Comparison of ENCODE assay signal across 7 mouse cellular contexts in the genomic region with DNA sequence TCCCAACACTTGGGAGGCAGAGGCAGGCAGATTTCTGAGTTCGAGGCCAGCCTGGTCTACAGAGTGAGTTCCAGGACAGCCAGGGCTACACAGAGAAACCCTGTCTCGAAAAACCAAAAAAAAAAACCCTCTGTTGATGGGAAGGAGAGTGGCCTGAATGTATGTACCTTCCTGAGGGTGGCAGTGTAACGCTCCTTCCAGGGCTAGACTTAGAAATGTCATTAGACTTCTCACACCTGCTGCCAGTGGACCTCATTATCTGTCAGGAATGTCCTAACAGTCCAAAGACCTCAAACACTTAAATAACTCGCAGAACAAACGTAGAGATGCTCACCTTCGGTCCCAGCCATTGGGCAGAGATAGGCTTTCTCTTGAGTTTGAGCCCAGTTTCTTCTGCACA. TPM values are rescaled to one million over a fixed set of nuclear protein-coding genes. Genes with fewer than 3 reads are reported as not detected.
DNase-seq lines count a peak whose midpoint lies in the region; ATAC-seq and TF ChIP-seq lines count a peak whose summit lies in the region.
"Not testable (repeated sequence)": the region's sequence is repeated elsewhere in the genome, so short reads cannot be mapped to it uniquely, and the experiment has no call there.

No protein-coding gene starts in this region.

- not testable (repeated sequence) for H3K27me3 ChIP-seq in cerebellum, adult 2 months (ENCODE audit: control insufficient read depth, insufficient read depth, low read length); forebrain, postnatal 0 days (ENCODE audit: insufficient read depth, low read length); hindbrain, postnatal 0 days (ENCODE audit: insufficient read depth, low read length); kidney, postnatal 0 days (ENCODE audit: insufficient read depth, low read length); liver, adult 2 months (ENCODE audit: control insufficient read depth, insufficient read depth, low read length)

- H3K4me3 ChIP-seq in cerebellum, adult 2 months (replicated peaks; ENCODE audit: insufficient read depth, low read depth, low read length); forebrain, postnatal 0 days (ENCODE audit: low read depth, low read length); hindbrain, postnatal 0 days (ENCODE audit: low read length); kidney, postnatal 0 days (replicated peaks; ENCODE audit: low read depth, low read length); liver, adult 2 months (ENCODE audit: insufficient read depth, low read depth, low read length): not testable (repeated sequence)

- DNase-seq in 416B (ENCODE audit: low read depth) = peak; percentile 48
- peak in 1 of 2 experiments; percentile 39 for DNase-seq in cerebellum, adult 2 months
- not testable (repeated sequence) for DNase-seq in forebrain, postnatal 0 days; hindbrain, postnatal 0 days (ENCODE audit: low spot score)
- DNase-seq in kidney, postnatal 0 days (ENCODE audit: low spot score) = peak; percentile 31
- peak; percentile 52 for DNase-seq in liver, adult 2 months (ENCODE audit: extremely low read depth, low read depth, low spot score)

- peaks cover 80% of the 10 kb centered on the region for H3K36me3 ChIP-seq in forebrain, postnatal 0 days (ENCODE audit: insufficient read depth)
- peaks cover 58% of the 10 kb centered on the region for H3K36me3 ChIP-seq in hindbrain, postnatal 0 days (ENCODE audit: insufficient read depth, low read length)
- peaks cover 57% of the 10 kb centered on the region for H3K36me3 ChIP-seq in kidney, postnatal 0 days (ENCODE audit: insufficient read depth, low read length)
- not testable (repeated sequence) for H3K36me3 ChIP-seq in liver, adult 2 months (ENCODE audit: control insufficient read depth, insufficient read depth, low read length)

- TF ChIP-seq POLR2A in cerebellum, adult 2 months (IDR thresholded peaks at IDR 0.05; ENCODE audit: borderline replicate concordance, insufficient read depth, low read length); liver, adult 2 months (IDR thresholded peaks at IDR 0.05; ENCODE audit: extremely low read depth, insufficient read depth, low read length): not testable (repeated sequence)

- not testable (repeated sequence) for ATAC-seq in forebrain, postnatal 0 days; hindbrain, postnatal 0 days; kidney, postnatal 0 days (replicated peaks; ENCODE audit: low FRiP score, low read depth)
- ATAC-seq in megakaryocyte progenitor cell, adult 5-6 weeks (replicated peaks; ENCODE audit: poor library complexity) = peak; percentile 47

- not testable (repeated sequence) for H3K27ac ChIP-seq in cerebellum, adult 2 months (ENCODE audit: insufficient read depth, low read length); forebrain, postnatal 0 days (ENCODE audit: low read depth, low read length); hindbrain, postnatal 0 days; kidney, postnatal 0 days; liver, adult 2 months (replicated peaks; ENCODE audit: insufficient read depth, low read depth, low read length)

- TF ChIP-seq CTCF in cerebellum, adult 2 months (IDR thresholded peaks at IDR 0.05; ENCODE audit: borderline replicate concordance, insufficient read depth, low read depth, low read length) = peak; percentile 39; the same call in 1 of the 2 replicates
- peak; percentile 32 for TF ChIP-seq CTCF in forebrain, postnatal 0 days (IDR thresholded peaks at IDR 0.05; ENCODE audit: low read depth)
- peak; percentile 40 for TF ChIP-seq CTCF in hindbrain, postnatal 0 days (IDR thresholded peaks at IDR 0.05; ENCODE audit: low read depth)
- peak; percentile 45 for TF ChIP-seq CTCF in kidney, postnatal 0 days (IDR thresholded peaks at IDR 0.05; ENCODE audit: low read depth)
- TF ChIP-seq CTCF in liver, adult 2 months (IDR thresholded peaks at IDR 0.05; ENCODE audit: low read depth, low read length) = not testable (repeated sequence)

- H3K9ac ChIP-seq in forebrain, postnatal 0 days; hindbrain, postnatal 0 days (replicated peaks; ENCODE audit: low read length); kidney, postnatal 0 days (ENCODE audit: low read depth, low read length); liver, adult 2 months (ENCODE audit: low read depth, low read length): not testable (repeated sequence)

- not testable (repeated sequence) for H3K4me2 ChIP-seq in forebrain, postnatal 0 days (ENCODE audit: low read depth); hindbrain, postnatal 0 days (ENCODE audit: low read depth, low read length); kidney, postnatal 0 days (ENCODE audit: low read length)

- not testable (repeated sequence) for H3K4me1 ChIP-seq in cerebellum, adult 2 months (ENCODE audit: control insufficient read depth, insufficient read depth, low read length); forebrain, postnatal 0 days (ENCODE audit: insufficient read depth); hindbrain, postnatal 0 days (ENCODE audit: insufficient read depth, low read length); kidney, postnatal 0 days (replicated peaks; ENCODE audit: insufficient read depth, low read length); liver, adult 2 months (ENCODE audit: control insufficient read depth, insufficient read depth, low read length)

- not testable (repeated sequence) for H3K79me2 ChIP-seq in liver, adult 2 months (ENCODE audit: control insufficient read depth, insufficient read depth, low read length)

- 82% methylated on average over 6 of the region's 6 CpGs for WGBS in cerebellum, adult 2 months
- WGBS in forebrain, postnatal 0 days = 87% methylated on average over 6 of the region's 6 CpGs
- WGBS in hindbrain, postnatal 0 days = 93% methylated on average over 6 of the region's 6 CpGs
- 91% methylated on average over 6 of the region's 6 CpGs for WGBS in kidney, postnatal 0 days
- 62% methylated on average over 6 of the region's 6 CpGs for WGBS in liver, adult 2 months

- not testable (repeated sequence) for H3K9me3 ChIP-seq in forebrain, postnatal 0 days (ENCODE audit: low read length); hindbrain, postnatal 0 days (ENCODE audit: low read length); kidney, postnatal 0 days (replicated peaks; ENCODE audit: low read length)

RNA-seq across cellular contexts. Expression of gene Ldlr, which starts 24.0 kb away (rescaled TPM):
- polyA plus RNA-seq in cerebellum, adult 2 months (2012; rRNA removed) = 34.1 and 34.2 TPM in 2 replicates
- 19.1 and 26.8 TPM in 2 replicates for total RNA-seq in forebrain, postnatal 0 days (2014; rRNA removed)
- 6.5 and 11.1 TPM in 2 replicates for polyA plus RNA-seq in forebrain, postnatal 0 days (2015; fragmentation: Nextera tagmentation; extraction: Ambion mirVana)
- total RNA-seq in hindbrain, postnatal 0 days (2014; rRNA removed) = 20.6 and 28.4 TPM in 2 replicates
- polyA plus RNA-seq in hindbrain, postnatal 0 days (2015; fragmentation: Nextera tagmentation; extraction: Ambion mirVana) = 10.7 and 10.9 TPM in 2 replicates
- 16.9 and 19.6 TPM in 2 replicates for polyA plus RNA-seq in kidney, postnatal 0 days (2015; fragmentation: Nextera tagmentation; extraction: Ambion mirVana)
- 61.4 and 82.8 TPM in 2 replicates for total RNA-seq in liver, adult 2 months (2014; rRNA removed)
- 105 and 116 TPM in 2 replicates for polyA plus RNA-seq in liver, adult 2 months (2012; rRNA removed)
- total RNA-seq in megakaryocyte progenitor cell, adult 5-6 weeks (2015) = 6.5 and 8.5 TPM in 2 replicates
- 14.0 and 14.4 TPM in 2 replicates for total RNA-seq in megakaryocyte progenitor cell, adult 5-6 weeks (2017)
